Mouse (Mus musculus): ENCODE measurements around the gene Cdc42ep4. TPM values are rescaled to one million over a fixed set of nuclear protein-coding genes. Genes with fewer than 3 reads are reported as not detected.
A peak's percentile ranks its signal among the peaks of the same experiment; 100 is the strongest.

Cdc42ep4 gene
- polyA plus RNA-seq, 1 experiment from 2014 or later: 51.6 TPM

DNA sequence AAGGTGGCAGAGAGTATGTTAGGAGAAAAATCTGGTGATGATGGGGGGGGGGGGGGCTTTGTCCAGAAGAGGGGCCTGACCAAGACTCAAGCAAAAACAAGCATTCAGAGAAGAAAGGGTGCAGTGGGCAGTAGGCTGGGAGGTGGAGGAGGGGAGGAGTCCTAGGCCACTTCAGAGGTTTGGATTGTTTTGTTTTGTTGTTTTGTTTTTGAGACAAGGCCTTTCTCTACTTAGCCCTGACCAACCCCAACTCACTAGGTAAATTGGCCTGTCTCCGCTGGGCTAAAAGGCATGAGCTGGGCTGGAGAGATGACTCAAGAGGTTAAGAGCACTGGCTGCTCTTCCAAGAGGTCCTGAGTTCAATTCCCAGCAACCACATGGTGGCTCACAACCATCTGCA lies 40.6 kb downstream of the Cdc42ep4 start:
- Histone ChIP-seq H3K4me1 (ENCODE audit: control insufficient read depth, insufficient read depth, low read length) (peaks cover 21% of the 10 kb centered on the region), H3K27me3 (ENCODE audit: control insufficient read depth, insufficient read depth, low read length) (no peaks in the 10 kb centered on the region), H3K4me3 (ENCODE audit: low read depth, low read length) (no peak overlapping the region), H3K36me3 (ENCODE audit: control insufficient read depth, insufficient read depth, low read length) (no peaks in the 10 kb centered on the region), H3K9ac (replicated peaks; ENCODE audit: low read depth, low read length) (no peak overlapping the region), H3K27ac (ENCODE audit: low read length) (no peak overlapping the region), H3K4me2 (replicated peaks; ENCODE audit: low read depth, low read length) (no peak overlapping the region), H3K9me3 (ENCODE audit: control insufficient read depth, low read depth, low read length) (no peaks in the 10 kb centered on the region)
- WGBS: 77% methylated on average over 1 of the region's 1 CpGs
- ATAC-seq (ENCODE audit: insufficient number of reproducible peaks, insufficient read depth, low FRiP score, low read depth): no peak

DNA sequence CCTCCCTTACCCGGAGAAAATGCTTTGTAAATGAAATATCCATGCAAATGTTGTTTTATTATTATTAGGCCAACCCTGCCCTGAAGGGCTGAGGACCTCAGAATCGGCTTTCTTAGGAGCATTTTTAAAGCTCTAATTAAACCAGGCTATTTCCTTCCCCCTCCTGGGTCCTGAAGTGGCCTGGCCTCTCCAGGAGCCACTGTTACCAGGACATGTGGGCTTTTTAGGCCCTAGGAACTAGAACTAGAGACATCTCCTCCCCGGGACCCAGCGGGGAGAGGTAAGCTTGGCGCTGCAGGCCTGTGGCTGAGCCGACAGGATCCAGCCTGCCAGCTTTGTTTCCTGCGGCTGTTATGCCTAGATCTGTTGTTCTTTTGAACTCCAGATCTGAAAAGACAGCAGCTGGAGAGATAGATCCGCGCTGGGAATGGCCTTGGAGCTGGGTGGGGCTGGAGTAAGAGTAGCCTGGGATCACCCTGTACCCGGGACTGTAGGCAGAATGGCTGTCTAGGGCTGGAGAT lies 41.4 kb downstream of the Cdc42ep4 start:
- H3K4me2 ChIP-seq (replicated peaks; ENCODE audit: low read depth, low read length): 0 out of 2 replicates have a peak overlapping the region, but pooled peaks have one; percentile 7
- no peaks in the 10 kb centered on the region for H3K9me3 ChIP-seq (ENCODE audit: control insufficient read depth, low read depth, low read length)
- peaks cover 21% of the 10 kb centered on the region for H3K4me1 ChIP-seq (ENCODE audit: control insufficient read depth, insufficient read depth, low read length)
- H3K27ac ChIP-seq (ENCODE audit: low read length): peak overlapping the region; percentile 30; the same call in 1 of the 2 replicates
- H3K27me3 ChIP-seq (ENCODE audit: control insufficient read depth, insufficient read depth, low read length): no peaks in the 10 kb centered on the region
- no peak overlapping the region for H3K4me3 ChIP-seq (ENCODE audit: low read depth, low read length)
- ATAC-seq (ENCODE audit: insufficient number of reproducible peaks, insufficient read depth, low FRiP score, low read depth): no peak
- 8% methylated on average over 10 of the region's 10 CpGs for WGBS
- no peak overlapping the region for H3K9ac ChIP-seq (replicated peaks; ENCODE audit: low read depth, low read length)
- no peaks in the 10 kb centered on the region for H3K36me3 ChIP-seq (ENCODE audit: control insufficient read depth, insufficient read depth, low read length)

DNA sequence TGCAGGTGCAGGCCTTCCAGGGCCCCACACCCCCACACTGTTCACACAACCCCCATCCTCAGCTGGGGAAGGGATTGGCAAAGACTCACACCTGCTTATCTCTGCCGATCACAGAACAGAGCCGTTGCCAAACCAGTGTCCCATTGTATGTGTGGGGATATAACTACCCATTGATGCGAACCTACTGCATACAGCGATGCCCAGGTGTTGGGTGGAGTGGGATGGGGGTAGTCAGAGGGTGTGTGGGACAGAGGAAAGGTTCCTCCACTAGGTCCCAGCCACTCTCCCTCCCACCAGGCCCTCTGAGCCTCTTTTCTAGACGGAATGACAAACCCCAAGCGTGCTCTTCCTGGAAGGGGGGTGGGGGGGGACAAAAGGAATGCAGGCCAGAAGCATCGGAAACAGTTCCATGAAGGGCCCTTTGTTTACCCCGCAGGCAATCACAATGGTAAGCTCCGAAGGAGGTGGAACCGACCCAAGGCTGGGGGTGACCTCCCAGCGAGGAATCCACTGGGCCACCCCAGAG lies 41.9 kb downstream of the Cdc42ep4 start, which contains the start of gene Cpsf4l:
Cpsf4l (minus strand) TSS at position 287 of the 526 bp plus-strand sequence.
- Histone ChIP-seq H3K27me3 (ENCODE audit: control insufficient read depth, insufficient read depth, low read length) (no peaks in the 10 kb centered on the region), H3K4me1 (ENCODE audit: control insufficient read depth, insufficient read depth, low read length) (peaks cover 21% of the 10 kb centered on the region), H3K9ac (replicated peaks; ENCODE audit: low read depth, low read length) (no peak within 1 kb of the TSS), H3K9me3 (ENCODE audit: control insufficient read depth, low read depth, low read length) (no peaks in the 10 kb centered on the region), H3K36me3 (ENCODE audit: control insufficient read depth, insufficient read depth, low read length) (no peaks in the 10 kb centered on the region), H3K27ac (ENCODE audit: low read length) (peak within 1 kb of the TSS; percentile 30; the same call in 1 of the 2 replicates), H3K4me3 (ENCODE audit: low read depth, low read length) (no peak within 1 kb of the TSS), H3K4me2 (replicated peaks; ENCODE audit: low read depth, low read length) (0 out of 2 replicates have a peak within 1 kb of the TSS, but pooled peaks have one; percentile 7)
- peak; percentile 26; the same call in 1 of the 2 replicates for ATAC-seq (ENCODE audit: insufficient number of reproducible peaks, insufficient read depth, low FRiP score, low read depth)
- 7% methylated on average over 11 of the region's 11 CpGs for WGBS

DNA sequence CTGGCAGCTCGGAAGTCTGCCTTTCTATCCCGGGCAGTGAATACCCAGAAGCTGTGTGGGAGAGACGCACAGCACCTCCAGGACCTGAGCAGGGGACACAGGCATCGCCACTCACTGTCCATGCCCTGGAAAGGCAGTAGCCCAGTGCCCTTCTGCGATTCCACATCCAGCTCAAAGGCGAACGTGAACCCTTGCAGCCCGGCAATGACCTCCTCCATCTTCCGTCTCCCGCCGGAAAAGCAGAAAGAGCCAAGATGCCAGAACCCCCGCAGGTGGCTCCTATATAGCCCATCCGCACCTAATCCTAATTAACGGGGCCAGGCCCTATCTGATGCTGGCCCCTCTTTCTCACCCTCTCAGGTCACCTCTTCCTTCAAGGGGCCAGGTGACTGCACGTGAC lies 42.4 kb downstream of the Cdc42ep4 start:
- H3K36me3 ChIP-seq (ENCODE audit: control insufficient read depth, insufficient read depth, low read length): no peaks in the 10 kb centered on the region
- H3K4me3 ChIP-seq (ENCODE audit: low read depth, low read length): no peak overlapping the region
- no peaks in the 10 kb centered on the region for H3K9me3 ChIP-seq (ENCODE audit: control insufficient read depth, low read depth, low read length)
- no peak overlapping the region for H3K4me2 ChIP-seq (replicated peaks; ENCODE audit: low read depth, low read length)
- H3K27me3 ChIP-seq (ENCODE audit: control insufficient read depth, insufficient read depth, low read length): no peaks in the 10 kb centered on the region
- H3K4me1 ChIP-seq (ENCODE audit: control insufficient read depth, insufficient read depth, low read length): peaks cover 21% of the 10 kb centered on the region
- 0 out of 2 replicates have a peak, but pooled peaks have one; percentile 6 for ATAC-seq (ENCODE audit: insufficient number of reproducible peaks, insufficient read depth, low FRiP score, low read depth)
- WGBS: 27% methylated on average over 15 of the region's 15 CpGs
- H3K9ac ChIP-seq (replicated peaks; ENCODE audit: low read depth, low read length): no peak overlapping the region
- no peak overlapping the region for H3K27ac ChIP-seq (ENCODE audit: low read length)

DNA sequence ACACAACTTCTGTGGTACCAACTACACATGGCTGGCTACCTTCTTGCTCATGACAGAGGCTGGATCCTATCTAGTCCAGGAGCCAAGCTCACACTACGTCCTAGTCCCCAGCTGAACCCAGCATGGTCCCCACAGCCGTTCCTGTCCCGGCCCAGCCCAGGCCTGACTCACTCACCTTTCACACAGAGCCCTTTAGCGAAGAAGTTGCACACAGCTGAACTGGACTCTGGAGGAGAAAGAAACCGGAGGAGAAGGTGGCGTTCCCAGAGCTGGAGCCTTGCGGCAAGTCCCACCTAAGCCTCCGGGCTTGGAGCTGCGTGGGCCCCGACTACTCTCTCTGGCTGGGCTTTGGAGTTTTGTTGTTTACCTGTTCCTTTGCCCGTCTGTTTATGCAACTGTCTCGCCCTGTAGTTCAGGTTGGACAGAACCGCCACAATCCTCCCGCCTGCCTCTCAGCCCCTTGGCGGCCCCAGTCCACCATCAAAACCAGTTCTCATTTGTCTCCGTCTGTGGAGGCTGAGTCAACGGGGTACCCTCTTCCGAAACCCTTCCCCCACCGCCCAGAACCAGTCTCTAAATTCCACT lies 43.0 kb downstream of the Cdc42ep4 start:
- H3K36me3 ChIP-seq (ENCODE audit: control insufficient read depth, insufficient read depth, low read length): no peaks in the 10 kb centered on the region
- H3K27ac ChIP-seq (ENCODE audit: low read length): no peak overlapping the region
- no peak for ATAC-seq (ENCODE audit: insufficient number of reproducible peaks, insufficient read depth, low FRiP score, low read depth)
- H3K4me2 ChIP-seq (replicated peaks; ENCODE audit: low read depth, low read length): no peak overlapping the region
- 45% methylated on average over 19 of the region's 19 CpGs for WGBS
- H3K27me3 ChIP-seq (ENCODE audit: control insufficient read depth, insufficient read depth, low read length): no peaks in the 10 kb centered on the region
- H3K4me3 ChIP-seq (ENCODE audit: low read depth, low read length): no peak overlapping the region
- no peak overlapping the region for H3K9ac ChIP-seq (replicated peaks; ENCODE audit: low read depth, low read length)
- H3K4me1 ChIP-seq (ENCODE audit: control insufficient read depth, insufficient read depth, low read length): peaks cover 21% of the 10 kb centered on the region
- H3K9me3 ChIP-seq (ENCODE audit: control insufficient read depth, low read depth, low read length): no peaks in the 10 kb centered on the region

DNA sequence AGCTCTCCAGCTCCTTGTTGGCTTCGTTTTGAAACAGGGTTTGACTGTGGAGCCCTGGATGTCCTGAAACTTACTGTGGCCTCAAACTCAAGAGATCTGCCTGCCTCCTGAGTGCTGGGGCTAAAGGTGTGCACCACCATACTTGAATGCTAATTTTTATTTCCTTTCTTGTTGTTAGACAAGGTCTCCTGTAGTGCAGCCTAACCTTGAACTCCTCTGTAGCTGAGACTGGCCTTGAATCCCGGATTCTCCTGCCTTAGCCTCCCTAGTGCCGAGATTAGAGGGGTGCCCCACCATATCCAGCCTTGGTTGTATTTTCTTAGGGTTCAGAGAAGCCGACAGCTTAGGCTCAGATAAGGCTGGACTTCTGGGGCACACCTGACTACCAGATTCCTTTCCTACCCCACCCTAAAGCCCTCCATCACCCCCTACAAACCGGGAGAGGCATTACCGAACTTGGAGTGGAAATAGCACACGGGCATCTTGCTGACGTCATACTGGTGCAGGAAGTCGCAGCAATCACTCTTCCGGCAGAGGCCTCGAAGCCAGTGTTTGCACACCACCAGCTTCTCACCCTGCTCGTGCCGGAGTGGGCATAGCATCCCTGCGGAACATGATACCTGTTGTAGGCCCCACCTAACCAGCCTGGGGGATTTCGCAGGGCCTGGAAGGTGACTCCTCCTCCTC lies 45.6 kb downstream of the Cdc42ep4 start:
- Histone ChIP-seq H3K36me3 (ENCODE audit: control insufficient read depth, insufficient read depth, low read length) (no peaks in the 10 kb centered on the region), H3K27ac (ENCODE audit: low read length) (no peak overlapping the region), H3K4me1 (ENCODE audit: control insufficient read depth, insufficient read depth, low read length) (peaks cover 21% of the 10 kb centered on the region), H3K9ac (replicated peaks; ENCODE audit: low read depth, low read length) (no peak overlapping the region), H3K27me3 (ENCODE audit: control insufficient read depth, insufficient read depth, low read length) (no peaks in the 10 kb centered on the region), H3K4me2 (replicated peaks; ENCODE audit: low read depth, low read length) (no peak overlapping the region), H3K9me3 (ENCODE audit: control insufficient read depth, low read depth, low read length) (no peaks in the 10 kb centered on the region), H3K4me3 (ENCODE audit: low read depth, low read length) (no peak overlapping the region)
- WGBS: 76% methylated on average over 15 of the region's 15 CpGs
- ATAC-seq (ENCODE audit: insufficient number of reproducible peaks, insufficient read depth, low FRiP score, low read depth): no peak

DNA sequence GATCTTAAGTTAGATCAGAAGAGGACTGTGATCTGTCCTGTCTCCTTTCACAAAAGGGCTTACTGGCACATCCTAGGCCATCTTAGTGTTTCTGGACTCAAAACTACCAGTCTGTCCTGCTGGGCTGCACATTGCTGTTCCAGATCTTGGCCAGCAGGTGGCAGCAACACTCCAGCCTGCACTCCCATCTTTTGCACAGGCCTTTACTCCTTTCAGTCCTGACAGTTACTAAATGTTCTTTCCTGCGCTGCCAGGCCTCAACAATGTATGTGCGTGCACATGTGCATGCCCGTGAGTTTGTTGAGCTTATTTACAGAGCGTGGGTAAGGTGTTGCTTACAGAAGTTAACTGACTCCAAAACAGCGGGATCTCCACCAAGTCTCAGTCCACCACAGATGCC lies 47.9 kb downstream of the Cdc42ep4 start:
- 28% methylated on average over 5 of the region's 5 CpGs for WGBS
- Histone ChIP-seq H3K27me3 (ENCODE audit: control insufficient read depth, insufficient read depth, low read length) (no peaks in the 10 kb centered on the region), H3K9ac (replicated peaks; ENCODE audit: low read depth, low read length) (no peak overlapping the region), H3K4me3 (ENCODE audit: low read depth, low read length) (no peak overlapping the region), H3K4me1 (ENCODE audit: control insufficient read depth, insufficient read depth, low read length) (peaks cover 2% of the 10 kb centered on the region; the same call in 1 of the 2 replicates), H3K27ac (ENCODE audit: low read length) (no peak overlapping the region), H3K9me3 (ENCODE audit: control insufficient read depth, low read depth, low read length) (no peaks in the 10 kb centered on the region), H3K36me3 (ENCODE audit: control insufficient read depth, insufficient read depth, low read length) (no peaks in the 10 kb centered on the region; the same call in 1 of the 2 replicates), H3K4me2 (replicated peaks; ENCODE audit: low read depth, low read length) (no peak overlapping the region)
- peak; percentile 31; the same call in 1 of the 2 replicates for ATAC-seq (ENCODE audit: insufficient number of reproducible peaks, insufficient read depth, low FRiP score, low read depth)

DNA sequence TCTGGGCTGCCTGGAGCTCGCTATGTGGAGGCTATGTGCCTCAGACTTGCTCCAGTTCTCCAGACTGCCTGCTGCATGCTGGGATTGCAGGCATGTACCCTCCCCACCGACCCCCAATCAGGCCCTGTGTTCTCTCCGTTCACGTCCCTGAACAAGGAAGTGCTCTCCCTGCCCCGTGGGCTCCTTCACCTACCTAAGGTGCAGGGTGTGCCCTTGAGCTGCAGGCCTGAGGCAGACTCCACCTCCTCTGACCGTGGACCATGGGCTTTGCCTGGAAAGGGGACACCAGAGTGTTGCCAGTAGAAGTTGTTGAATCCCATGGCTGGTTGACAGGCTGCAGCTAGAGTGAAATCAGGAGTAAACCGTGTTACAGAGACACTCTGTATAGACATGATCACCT lies 52.0 kb downstream of the Cdc42ep4 start:
- ATAC-seq (ENCODE audit: insufficient number of reproducible peaks, insufficient read depth, low FRiP score, low read depth): no peak
- Histone ChIP-seq H3K4me2 (replicated peaks; ENCODE audit: low read depth, low read length) (no peak overlapping the region), H3K36me3 (ENCODE audit: control insufficient read depth, insufficient read depth, low read length) (peaks cover 8% of the 10 kb centered on the region), H3K4me1 (ENCODE audit: control insufficient read depth, insufficient read depth, low read length) (no peaks in the 10 kb centered on the region), H3K4me3 (ENCODE audit: low read depth, low read length) (no peak overlapping the region), H3K9me3 (ENCODE audit: control insufficient read depth, low read depth, low read length) (no peaks in the 10 kb centered on the region), H3K27me3 (ENCODE audit: control insufficient read depth, insufficient read depth, low read length) (no peaks in the 10 kb centered on the region), H3K27ac (ENCODE audit: low read length) (no peak overlapping the region), H3K9ac (replicated peaks; ENCODE audit: low read depth, low read length) (no peak overlapping the region)
- WGBS: 78% methylated on average over 7 of the region's 7 CpGs
